Mouse (Mus musculus) ovary, postnatal 36 days (tissue): ENCODE data around the gene Ypel5.

Experiments used
- DNase-seq: peaks from one replicate; pipeline ENCODE4 v3.0.0; 2022; ENCODE audit warnings: low spot score, mixed read lengths

Gene Ypel5

DNA sequence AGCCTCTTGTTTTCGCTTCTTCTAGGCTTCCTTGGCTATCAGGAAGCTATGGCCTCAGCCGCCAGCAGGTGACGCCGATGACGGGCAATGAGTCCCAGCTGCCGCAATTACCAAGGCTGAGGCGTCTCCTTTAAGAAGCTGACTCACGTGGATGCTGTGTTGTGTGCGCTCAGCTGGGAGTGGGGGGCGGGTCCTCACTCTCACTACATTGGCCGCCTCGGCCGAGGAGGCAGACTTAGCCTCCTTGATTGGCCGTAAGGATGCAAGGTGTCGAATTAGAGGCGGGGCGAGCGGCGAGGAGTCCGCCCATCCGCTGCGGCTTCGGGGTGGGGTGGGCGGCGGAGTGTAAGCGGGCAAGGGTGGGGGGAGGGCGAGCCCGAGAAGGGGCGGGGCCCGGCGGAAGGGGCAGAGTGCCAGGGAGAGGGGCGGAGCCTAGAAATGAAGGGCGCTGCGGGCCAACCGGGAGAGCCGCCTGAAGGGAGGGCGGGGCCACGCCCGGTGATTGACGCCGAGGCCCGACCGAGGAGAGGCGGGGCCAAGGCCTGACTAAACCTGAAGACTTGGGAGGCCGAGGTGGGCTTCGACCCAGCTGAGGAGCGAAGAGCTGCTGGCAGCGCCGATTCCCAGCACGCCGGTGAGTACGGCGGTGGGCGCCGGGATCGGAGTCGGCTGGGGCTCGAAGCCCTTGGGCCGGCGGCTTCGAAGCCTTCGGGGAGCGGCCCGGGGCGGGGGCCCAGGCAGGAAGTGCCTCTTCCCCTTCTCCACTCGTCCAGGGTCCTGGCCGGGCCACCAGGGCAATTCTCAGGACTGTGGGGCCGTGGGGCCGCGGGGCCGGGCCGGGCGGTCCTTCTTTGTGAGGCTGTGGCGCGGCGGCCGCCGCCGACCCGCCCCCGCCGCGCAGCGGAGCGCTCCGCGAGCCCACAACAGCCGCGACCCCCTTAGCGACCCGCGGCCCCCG is at the start of gene Ypel5:
Ypel5 (plus strand) TSS at position 296 of the 958 bp plus-strand sequence.
- DNase-seq = peak; percentile 98

DNA sequence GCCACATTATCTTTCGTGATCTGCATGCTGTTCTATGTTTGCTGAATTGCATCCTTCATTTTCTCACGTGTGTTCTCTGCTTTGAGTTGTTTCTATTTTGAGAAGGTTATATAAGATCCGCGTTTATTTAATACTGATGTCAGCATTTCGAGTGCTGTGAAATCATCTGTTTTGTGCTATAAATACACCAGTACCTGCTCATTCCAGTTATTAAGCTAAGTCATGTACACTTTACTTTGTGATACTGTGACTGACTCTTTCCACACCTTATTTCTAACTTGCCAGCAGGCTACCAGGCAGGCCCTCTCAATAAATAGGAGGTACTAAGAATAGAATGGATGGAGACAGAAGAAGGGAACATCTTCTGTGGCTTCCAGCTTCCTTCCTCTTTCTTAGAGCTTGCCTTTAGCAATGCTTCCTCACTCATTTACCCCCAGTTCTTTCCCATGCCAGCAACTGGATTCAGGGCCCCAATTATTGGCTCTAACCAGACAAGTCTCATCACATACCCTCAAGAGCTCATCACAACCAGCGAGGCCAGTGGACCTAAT is 48.3 kb upstream of the Ypel5 start:
- no peak for DNase-seq

DNA sequence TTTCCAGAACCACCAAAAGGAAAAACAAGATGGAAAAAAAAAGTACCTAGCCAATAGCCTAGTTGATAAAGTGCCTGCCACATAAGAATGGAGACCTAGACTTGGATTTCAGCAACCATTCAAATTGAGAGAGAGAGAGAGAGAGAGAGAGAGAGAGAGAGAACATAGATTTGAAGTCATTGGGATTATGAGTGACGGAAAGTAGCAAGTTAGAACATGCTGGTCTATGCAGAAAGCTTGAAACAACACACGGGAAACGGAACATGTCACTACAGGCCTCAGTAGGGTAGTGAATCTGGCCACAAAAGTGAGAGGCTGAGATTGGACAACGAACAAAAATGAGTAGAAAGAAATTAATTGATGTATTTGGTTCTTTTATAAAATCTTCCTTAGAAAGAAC is 43.0 kb upstream of the Ypel5 start:
- no peak for DNase-seq

DNA sequence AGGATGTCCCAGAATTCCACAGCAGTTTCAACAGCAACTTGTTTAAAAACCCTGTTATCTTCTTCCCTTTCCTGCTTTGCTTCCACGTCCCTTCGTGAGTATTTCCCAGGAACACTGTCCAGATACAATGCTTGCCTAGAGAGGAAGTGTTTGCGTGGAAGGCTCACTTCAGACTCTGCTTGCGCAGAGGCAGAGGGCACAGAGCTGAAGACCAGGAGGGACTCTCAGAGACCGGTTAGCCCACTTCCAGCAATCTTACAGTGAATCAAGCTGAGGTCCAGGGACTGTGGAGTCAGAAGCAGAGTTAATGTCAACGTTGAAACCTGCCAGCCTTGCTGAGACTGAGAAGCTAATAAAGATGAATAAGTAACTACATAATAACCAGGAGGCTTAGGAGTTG is 41.6 kb upstream of the Ypel5 start:
- no peak for DNase-seq

DNA sequence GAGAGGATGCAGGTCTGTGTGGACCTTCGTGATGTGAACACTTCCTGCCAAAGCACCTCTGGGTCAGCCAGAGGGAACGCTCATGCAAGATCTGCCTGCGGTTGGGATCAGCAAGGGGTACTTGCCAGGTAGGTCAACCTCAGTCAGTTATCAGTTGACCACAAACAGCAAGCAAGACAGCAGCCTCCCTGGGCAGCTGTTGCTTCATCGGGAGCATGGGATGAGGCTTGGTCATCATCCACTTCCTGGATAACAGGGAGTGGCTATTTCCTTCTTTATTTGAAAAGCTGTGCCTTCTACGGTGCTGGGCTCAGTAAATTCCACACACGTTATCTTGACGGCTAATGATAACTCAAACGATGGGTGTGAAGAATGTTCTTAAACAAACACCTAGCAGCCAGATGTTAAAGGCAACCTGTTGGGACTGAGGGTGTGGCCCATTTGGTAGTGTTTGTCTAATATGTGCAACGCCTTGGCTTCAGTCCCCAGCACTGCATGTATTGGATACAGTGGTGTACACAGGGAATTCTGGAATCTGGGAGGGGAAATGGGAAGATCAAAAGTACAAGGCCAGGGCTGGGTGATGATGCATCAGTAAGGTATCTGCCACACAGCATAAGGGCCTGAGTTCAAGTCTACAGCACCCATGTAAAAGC is 40.7 kb upstream of the Ypel5 start:
- DNase-seq = no peak

DNA sequence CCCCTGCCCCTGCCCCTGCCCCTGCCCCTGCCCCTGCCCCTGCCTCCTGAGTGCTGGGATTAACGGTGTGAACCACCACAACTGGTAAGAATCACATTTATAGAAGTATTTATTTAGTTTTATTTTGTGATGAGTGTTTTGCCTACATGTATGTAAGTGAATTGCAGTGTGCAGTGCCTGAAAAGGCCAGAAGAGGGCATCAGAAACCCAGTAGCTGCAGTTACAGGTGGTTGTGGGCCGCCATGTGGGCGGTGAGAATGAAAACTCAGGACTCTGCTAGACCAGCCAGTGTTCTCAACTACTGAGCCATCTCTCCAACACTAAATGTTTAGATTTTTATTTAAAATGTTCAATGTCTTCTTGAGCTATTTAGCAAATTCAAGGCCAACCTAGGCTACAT is 39.7 kb upstream of the Ypel5 start:
- no peak for DNase-seq

DNA sequence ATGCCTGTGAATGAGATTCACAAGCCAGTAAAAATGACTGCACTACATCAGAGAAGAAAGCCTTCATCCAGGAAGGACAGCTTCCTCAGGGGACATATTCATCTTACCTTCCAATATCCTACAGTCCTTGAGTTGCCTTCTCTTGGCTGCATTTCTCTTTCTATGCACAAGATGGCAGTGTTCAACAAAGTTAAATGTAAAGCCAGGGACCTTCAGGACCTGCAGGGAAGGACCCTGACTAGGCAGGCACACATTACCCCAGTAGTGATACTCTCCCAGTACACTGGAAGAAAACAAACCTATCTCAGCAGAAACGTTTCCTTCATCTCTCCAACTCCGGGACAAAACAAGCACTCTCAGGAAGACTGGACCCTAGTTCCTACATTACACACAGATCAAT is 38.4 kb upstream of the Ypel5 start:
- no peak for DNase-seq

DNA sequence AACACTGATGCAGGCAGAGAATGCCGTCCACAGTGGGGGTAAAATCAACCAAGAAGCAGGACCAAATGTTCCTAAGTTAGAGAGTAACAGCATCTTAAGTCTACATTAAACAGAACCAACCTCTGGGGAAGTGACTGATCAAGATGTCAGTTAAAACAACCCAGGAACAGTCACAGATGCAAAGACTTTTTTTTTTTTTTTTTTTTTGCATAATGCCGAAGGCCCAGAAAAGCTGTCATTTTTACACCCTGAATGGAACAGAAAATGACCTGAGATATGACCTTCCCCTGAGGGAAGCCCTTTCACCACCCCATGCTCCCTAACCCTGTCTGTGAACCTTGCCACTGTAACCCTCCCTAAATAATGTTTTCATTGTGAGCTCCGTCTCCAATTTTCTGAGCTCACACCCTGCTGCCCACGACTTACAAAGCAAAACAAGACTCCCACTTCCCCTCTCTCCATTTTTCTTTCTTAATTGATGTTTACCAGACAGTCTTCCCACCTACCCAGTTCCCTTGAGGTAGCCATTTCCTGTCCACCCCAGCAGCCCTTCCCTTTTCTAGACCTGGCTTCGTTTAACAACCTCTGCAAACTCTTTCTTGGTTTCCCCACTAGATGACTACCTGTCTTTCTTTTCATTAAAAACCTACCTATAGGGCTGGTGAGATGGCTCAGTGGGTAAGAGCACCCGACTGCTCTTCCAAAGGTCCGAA is 26.2 kb upstream of the Ypel5 start:
- no peak for DNase-seq

DNA sequence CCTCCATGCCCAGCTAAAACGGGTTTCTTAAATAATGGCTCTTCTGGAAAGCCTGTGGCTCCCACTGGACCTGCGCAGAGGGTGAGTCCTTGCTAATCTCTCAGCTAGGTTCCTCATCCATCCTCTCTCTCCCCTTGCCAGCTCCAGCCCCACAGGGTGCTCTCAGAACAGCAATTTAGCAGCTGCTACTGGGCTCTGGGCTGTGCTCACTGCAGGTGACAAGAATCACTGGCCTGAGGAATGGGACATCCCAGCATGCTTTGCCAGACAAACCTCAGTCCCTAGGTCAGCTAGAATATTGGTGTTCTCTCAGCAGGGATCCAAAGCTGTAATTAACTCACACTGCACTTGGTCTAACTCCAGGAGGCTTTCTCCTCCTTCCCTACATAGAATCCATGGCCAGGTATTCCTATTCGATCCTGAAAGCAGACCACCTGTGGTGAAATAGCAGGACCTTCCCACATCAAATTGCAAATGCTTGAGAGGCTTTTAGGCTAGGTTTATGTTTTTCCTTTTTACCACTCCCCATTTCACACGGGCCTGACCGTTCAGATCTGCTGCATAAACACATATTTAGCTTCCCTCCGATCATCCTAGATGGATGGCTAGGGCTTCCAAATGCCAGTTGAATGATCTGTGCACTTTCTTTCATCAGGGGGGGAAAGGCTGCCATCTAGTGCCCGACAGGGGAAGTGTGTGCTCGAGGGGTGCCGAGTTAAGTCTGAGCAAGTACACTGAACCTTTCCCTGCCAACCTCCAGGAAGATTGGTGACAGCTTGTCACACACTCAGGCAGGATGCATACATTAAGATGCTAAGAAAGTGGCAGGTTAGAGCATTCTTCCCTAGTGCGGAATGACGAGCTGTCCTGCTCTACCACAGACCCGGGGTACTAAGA is 22.6 kb upstream of the Ypel5 start:
- DNase-seq = peak; percentile 49

DNA sequence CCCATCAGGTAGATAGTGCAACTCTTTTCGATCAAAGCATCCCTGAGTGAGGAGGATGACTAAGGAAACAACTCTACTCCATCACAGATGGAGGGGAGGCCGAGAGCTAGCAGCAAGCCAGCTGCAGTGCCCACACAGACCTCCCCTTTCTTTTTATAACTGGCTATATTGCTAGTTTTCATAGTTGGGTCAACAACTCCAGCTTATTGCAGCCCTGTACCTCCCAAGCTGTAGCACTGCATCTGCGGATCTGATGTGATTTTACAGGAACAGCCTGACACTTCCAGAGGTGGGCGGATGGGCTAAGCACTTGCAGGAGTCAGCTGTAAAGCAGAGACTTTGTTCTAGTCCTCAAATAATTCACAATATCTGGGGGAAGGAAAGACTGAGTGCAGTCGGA is 18.7 kb upstream of the Ypel5 start:
- no peak for DNase-seq

DNA sequence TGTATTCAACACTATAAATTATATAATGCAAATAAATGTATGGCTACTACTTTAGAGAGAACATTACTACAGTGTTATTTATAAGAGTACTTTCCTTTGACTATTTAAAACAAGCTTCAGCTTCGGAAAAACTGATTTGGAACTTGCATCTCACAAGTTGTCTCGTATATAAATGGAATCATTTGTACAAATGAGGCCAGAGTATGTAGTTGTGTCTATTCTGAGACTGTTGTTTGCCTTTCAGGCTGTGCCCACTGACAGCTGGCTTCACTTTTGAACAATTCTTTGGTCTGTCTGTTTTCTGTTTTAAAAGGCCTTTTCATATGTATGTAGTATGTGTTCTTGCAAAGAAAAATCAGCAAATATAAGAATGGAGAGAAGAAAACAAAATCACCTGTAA is 16.5 kb upstream of the Ypel5 start:
- DNase-seq = no peak

DNA sequence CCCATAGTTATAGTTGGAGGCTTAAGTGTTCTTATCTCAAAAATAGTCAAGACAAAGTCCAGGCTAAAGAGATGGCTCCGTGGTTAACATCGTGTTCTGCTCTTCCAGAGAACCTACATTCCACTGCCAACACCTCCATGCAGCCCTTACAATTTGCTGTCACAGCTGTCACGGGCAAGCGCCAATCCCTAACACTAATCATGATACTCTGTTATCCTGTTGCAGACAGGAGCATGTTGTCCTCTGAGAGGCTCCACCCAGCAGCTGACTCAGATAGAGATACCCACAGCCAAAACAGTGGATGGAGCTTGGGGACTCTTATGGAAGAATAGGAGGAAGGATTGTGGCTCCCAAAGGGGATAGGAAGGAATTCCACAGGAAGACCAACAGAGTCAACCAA is 15.8 kb upstream of the Ypel5 start:
- DNase-seq = no peak

DNA sequence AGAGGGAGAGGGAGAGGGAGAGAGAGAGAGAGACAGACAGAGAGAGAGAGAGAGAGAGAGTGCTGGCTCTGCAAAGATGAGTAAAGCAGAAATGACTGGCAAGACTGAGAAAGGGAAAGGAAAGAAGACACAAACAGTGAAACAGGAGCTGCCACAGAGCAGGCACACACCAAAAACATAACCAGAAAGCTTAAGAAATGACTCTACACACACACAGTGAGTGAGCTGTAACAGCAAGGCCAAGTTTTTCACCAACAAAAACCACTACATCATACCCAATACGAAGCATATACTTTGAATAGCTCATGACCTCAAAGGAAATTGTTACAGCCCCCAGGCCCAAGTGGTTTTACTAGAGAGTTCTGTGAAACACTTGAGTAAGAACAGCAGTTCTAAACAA is 14.3 kb upstream of the Ypel5 start:
- no peak for DNase-seq

DNA sequence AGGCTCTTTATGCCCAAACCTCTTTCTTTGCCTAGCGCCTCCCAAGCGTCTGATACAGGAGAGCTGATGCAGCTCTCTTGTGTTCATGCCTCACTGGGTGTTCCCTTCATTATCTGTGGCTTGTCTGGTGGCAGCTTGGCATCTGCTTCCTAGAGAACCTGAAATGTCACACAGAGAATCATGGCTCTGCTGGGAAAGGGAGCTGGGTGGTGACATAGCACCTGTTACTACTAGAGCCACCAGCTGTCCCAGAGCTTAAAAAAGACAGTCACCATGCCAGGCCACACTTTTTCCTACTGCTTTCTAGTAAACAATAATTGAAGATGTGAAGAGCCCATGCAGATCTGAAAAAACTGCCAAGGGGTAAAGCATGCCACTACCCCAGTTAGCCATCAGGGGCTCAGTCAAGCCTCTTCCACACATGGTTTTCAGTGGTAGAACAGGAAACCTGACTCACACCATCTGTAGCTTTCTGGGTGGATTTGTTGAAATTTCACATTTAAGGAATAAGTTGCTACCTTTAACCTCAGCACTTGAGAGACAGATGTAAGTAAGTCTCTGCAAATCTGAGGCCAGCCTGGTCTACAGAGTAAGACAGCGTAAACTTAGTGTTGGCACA is 9.2 kb upstream of the Ypel5 start:
- DNase-seq = no peak

DNA sequence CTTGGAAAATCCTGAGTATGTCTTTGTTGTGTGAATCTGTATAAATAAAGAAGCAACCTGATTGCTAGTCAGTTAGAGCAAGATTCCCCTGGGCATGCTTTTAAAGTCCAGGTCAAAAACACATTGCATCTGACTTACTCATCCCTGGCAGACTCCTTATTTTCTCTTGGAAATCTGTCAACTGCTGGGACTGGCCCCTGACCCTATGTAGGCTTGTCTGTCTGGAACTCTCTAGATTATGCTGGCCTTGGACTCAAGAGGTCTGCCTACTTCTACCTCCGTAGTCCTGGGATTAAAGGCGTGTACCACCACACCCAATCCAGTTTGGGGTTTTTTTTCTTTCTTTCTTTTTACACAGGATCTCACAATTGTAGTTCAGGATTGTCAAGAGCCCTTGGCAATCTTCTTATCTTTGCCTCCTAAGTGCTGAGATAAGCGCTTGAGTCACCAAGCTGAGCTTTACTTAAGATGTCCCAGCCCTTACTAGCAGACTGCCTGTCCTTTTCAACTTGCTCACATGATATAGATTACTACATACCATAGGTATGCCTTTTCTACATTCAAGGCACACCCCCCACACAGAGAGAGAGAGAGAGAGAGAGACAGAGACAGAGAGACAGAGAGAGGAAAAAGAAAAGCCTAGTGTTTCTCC is 8.1 kb upstream of the Ypel5 start:
- no peak for DNase-seq

DNA sequence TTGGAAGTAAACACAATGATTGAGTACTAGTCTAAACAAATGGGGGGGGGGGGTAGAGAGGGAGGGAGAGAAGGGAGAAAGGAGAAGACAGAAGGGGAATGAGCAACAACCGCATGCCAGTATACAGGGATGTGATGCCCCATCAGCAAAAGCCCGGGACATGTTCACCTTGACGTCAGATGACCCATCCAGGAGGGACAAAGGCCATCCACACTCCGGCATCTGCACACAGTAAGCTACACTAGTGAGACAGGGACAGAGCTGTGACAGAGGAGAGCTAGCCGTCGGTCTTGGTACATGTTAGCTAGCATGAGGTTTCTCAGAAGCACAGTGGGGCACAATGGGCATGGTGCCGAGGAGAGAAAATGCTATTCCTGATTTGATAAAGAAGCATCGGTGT is 7.6 kb upstream of the Ypel5 start:
- DNase-seq = no peak

DNA sequence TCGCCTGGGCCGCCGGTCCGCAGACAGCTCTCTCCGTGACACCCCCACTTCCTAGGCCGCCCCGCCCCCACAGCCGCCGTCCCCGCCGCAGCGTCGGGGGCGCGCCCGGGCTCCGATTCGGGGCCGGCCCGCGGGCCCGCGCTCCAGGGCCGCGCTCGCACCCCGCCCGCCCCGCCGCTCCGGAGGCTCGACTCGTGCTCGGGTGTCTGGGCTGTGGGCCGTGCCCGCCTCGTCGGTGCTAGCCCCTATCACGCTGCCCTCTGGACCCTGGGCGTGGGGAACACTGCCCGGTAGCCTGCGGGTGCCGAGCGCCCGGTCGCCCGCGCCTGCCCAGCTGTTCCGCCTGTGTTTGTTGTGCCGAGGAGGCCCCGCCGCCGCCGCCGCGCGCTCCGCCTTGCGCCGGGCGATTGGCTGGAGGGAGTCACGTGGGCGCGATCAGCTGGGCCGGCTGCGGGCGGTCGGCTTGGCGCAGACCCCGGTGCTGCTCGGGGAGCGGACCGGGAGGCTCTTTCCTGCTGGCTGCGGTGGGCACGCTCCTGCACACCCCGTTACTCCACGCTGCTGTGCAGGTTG is 973 bp downstream of the Ypel5 start:
- DNase-seq = peak; percentile 93

DNA sequence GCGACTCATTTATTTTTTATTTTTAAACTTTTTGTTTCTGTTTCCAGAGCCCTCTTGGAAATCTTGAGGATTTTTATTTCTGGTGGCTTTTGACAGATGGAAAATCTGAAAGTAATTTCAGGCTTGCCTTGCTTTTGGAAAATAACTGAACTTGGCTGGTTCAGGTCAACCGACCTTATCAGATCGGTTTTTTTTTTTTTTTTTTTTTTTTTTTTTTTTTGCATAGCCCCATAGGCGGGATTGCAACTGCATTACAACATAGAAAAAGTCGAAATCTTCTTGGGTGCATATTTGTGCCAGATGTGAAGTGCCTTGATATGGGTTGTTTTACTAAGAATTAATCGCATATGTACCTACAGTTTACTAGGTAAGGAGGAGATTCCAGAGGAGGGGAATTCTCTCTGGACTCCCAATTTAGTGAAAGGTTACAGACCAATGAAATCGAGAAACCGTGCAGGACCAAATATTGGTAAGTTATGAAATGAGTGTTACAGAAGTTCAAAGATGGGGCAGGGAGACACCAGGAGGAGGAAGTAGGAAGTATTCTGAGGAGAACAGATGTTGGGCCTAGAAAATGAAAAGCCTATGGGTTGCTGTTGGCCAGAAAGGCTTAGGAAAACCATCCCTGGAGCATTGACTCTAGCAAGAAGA is 1.7 kb downstream of the Ypel5 start:
- DNase-seq = no peak

DNA sequence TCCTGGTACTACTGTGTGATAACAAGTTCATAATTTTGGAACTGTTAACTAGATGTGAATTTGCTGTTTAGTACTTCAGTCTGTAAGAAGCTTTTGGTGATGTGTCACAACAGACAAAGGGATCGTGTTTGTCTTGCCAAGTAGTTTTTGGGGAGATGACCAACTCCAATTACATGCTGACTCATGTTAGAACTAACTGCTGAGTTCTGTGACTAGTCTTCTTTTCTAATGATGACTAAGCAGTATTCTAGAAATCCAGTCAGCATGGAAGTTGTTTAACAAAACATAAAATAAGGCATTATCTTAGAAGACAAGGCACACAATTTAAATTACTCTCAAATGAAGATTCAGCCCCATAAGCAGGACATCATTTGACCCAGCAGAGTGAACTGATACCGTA is 2.7 kb downstream of the Ypel5 start:
- no peak for DNase-seq

DNA sequence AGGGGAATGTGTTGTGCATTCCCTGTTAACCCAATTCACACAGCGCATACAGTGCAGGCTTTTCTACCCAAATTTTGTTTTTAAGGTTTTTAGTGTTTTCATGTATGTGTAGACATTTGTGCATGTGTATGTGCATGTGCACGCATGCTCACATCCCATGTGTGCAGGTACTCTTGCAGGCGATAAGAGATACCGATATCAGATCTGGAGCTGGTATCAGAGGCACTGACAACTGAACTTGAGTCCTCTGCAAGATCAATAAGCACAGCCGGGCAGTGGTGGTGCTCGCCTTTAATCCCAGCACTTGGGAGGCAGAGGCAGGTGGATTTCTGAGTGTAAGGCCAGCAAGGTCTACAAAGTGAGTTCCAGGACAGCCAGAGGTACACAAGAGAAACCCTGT is 8.1 kb downstream of the Ypel5 start:
- no peak for DNase-seq
